Mouse (Mus musculus) midbrain, embryonic 16.5 days (tissue): ENCODE data around the gene Inpp5e. TPM values are rescaled to one million over a fixed set of nuclear protein-coding genes. Genes with fewer than 3 reads are reported as not detected.
"Not testable (repeated sequence)": the region's sequence is repeated elsewhere in the genome, so short reads cannot be mapped to it uniquely, and the experiment has no call there.

Experiments used
- ATAC-seq: fragments of 200-750 bp; cut with Nextera tagmentation; 2 replicates; pipeline ENCODE4 v1.8.0; 2017; ENCODE audit warnings: moderate TSS enrichment
- H3K27ac ChIP-seq: fragments of 300-500 bp; sonication (generic); 2 replicates; pipeline ENCODE4 v1.5.1; 2014; ENCODE audit warnings: mild to moderate bottlenecking, low read length, mixed read lengths
- H3K27me3 ChIP-seq: fragments of 300-500 bp; sonication (generic); 2 replicates; pipeline ENCODE4 v1.6.1; 2014; ENCODE audit warnings: low read depth, low read length, mixed read lengths; ENCODE audit not compliant: control insufficient read depth, insufficient read depth
- H3K36me3 ChIP-seq: fragments of 300-500 bp; sonication (generic); 2 replicates; pipeline ENCODE4 v1.6.1; 2014; ENCODE audit warnings: mild to moderate bottlenecking, low read length, moderate library complexity, mixed read lengths; ENCODE audit not compliant: control insufficient read depth, insufficient read depth
- H3K4me1 ChIP-seq: fragments of 300-500 bp; sonication (generic); 2 replicates; pipeline ENCODE4 v1.6.1; 2014; ENCODE audit warnings: mild to moderate bottlenecking, low read length, mixed read lengths; ENCODE audit not compliant: control insufficient read depth, insufficient read depth
- H3K4me2 ChIP-seq: fragments of 300-500 bp; sonication (generic); 2 replicates; pipeline ENCODE4 v1.6.1; 2014; ENCODE audit warnings: mild to moderate bottlenecking, low read length, mixed read lengths
- H3K4me3 ChIP-seq: fragments of 300-500 bp; sonication (generic); 2 replicates; pipeline ENCODE4 v1.5.1; 2014; ENCODE audit warnings: low read depth, mild to moderate bottlenecking, low read length, moderate library complexity, mixed read lengths
- H3K9ac ChIP-seq: fragments of 300-500 bp; sonication (generic); 2 replicates; pipeline ENCODE4 v1.6.1; 2014; ENCODE audit warnings: low read depth, low read length, mixed read lengths
- H3K9me3 ChIP-seq: fragments of 300-500 bp; sonication (generic); replicated peaks from 2 replicates; pipeline ENCODE4 v1.6.1; 2014; ENCODE audit warnings: mild to moderate bottlenecking, low read length, mixed read lengths; ENCODE audit not compliant: control insufficient read depth, poor library complexity, severe bottlenecking
- WGBS: fragments of 180-500 bp; shearing (Covaris S2); extraction: QIAGEN DNeasy Blood & Tissue Kit; methylation state at CpG from one replicate; pipeline ENCODE4 v1.1.7; 2014; 5-methylcytosine and 5-hydroxymethylcytosine counted together
- polyA plus RNA-seq: library from polyadenylated mRNA; unstranded; fragments of >200 nt; fragmentation: Nextera tagmentation; extraction: Ambion mirVana; gene quantifications from 2 replicates; pipeline ENCODE4 v1.2.1, GENCODE M21; 2015

Gene Inpp5e
- polyA plus RNA-seq, 1 experiment from 2014 or later, result 26.9 TPM

GRCm38 (mm10) chr2:26388682-26389153, 20.3 kb downstream of the Inpp5e start:
- under 1% methylated on average over 43 of the region's 45 CpGs for WGBS
- ATAC-seq, result peak; percentile 63

GRCm38 (mm10) chr2:26387713-26388112, 21.3 kb downstream of the Inpp5e start:
- no peaks in the 10 kb centered on the region for H3K9me3 ChIP-seq
- no peak overlapping the region for H3K27ac ChIP-seq
- no peak overlapping the region for H3K9ac ChIP-seq
- WGBS, result 93% methylated on average over 3 of the region's 3 CpGs
- H3K4me2 ChIP-seq, result no peak overlapping the region
- H3K36me3 ChIP-seq, result peaks cover 48% of the 10 kb centered on the region
- no peaks in the 10 kb centered on the region for H3K27me3 ChIP-seq
- peaks cover 19% of the 10 kb centered on the region for H3K4me1 ChIP-seq
- no peak overlapping the region for H3K4me3 ChIP-seq
- ATAC-seq, result no peak

More at GRCm38 (mm10) chr2:26388682-26389153, 20.3 kb downstream of the Inpp5e start:
- no peaks in the 10 kb centered on the region for H3K27me3 ChIP-seq
- H3K9ac ChIP-seq, result peak overlapping the region; percentile 87
- peaks cover 19% of the 10 kb centered on the region for H3K4me1 ChIP-seq
- peak overlapping the region; percentile 82 for H3K4me3 ChIP-seq
- H3K36me3 ChIP-seq, result peaks cover 39% of the 10 kb centered on the region
- peak overlapping the region; percentile 68 for H3K27ac ChIP-seq
- H3K9me3 ChIP-seq, result no peaks in the 10 kb centered on the region
- peak overlapping the region; percentile 89 for H3K4me2 ChIP-seq

GRCm38 (mm10) chr2:26380871-26381270, 28.1 kb downstream of the Inpp5e start:
- Histone ChIP-seq H3K27ac (peak overlapping the region; percentile 70; the same call in 1 of the 2 replicates), H3K4me1 (peaks cover 18% of the 10 kb centered on the region), H3K36me3 (peaks cover 46% of the 10 kb centered on the region), H3K9ac (peak overlapping the region; percentile 86), H3K4me3 (peak overlapping the region; percentile 87), H3K4me2 (peak overlapping the region; percentile 95)
- H3K27me3 ChIP-seq, H3K9me3 ChIP-seq, ATAC-seq: not testable (repeated sequence)
- 30% methylated on average over 6 of the region's 6 CpGs for WGBS

- Histone ChIP-seq H3K4me2 (peak within 1 kb of the TSS; percentile 95), H3K27ac (peak within 1 kb of the TSS; percentile 70), H3K9ac (peak within 1 kb of the TSS; percentile 86), H3K27me3 (no peaks in the 10 kb centered on the region), H3K4me3 (peak within 1 kb of the TSS; percentile 87), H3K4me1 (peaks cover 18% of the 10 kb centered on the region), H3K36me3 (peaks cover 41% of the 10 kb centered on the region), H3K9me3 (no peaks in the 10 kb centered on the region)
- under 1% methylated on average over 38 of the region's 38 CpGs for WGBS
- peak; percentile 98 for ATAC-seq
Measured at GRCm38 (mm10) chr2:26380131-26380771, 28.8 kb downstream of the Inpp5e start, which contains the start of gene Snapc4. TSS of gene Snapc4 (minus strand) at chr2:26380653.

GRCm38 (mm10) chr2:26372396-26372795, 36.6 kb downstream of the Inpp5e start:
- no peaks in the 10 kb centered on the region for H3K27me3 ChIP-seq
- peaks cover 61% of the 10 kb centered on the region for H3K36me3 ChIP-seq
- no peaks in the 10 kb centered on the region for H3K4me1 ChIP-seq
- H3K9ac ChIP-seq, result no peak overlapping the region
- H3K4me3 ChIP-seq, result no peak overlapping the region
- 95% methylated on average over 8 of the region's 8 CpGs for WGBS
- ATAC-seq, result no peak
- no peak overlapping the region for H3K27ac ChIP-seq
- no peak overlapping the region for H3K4me2 ChIP-seq
- H3K9me3 ChIP-seq, result no peaks in the 10 kb centered on the region

GRCm38 (mm10) chr2:26368572-26368971, 40.4 kb downstream of the Inpp5e start:
- no peak overlapping the region for H3K9ac ChIP-seq
- no peaks in the 10 kb centered on the region for H3K27me3 ChIP-seq
- ATAC-seq, result no peak
- H3K9me3 ChIP-seq, result no peaks in the 10 kb centered on the region
- no peak overlapping the region for H3K27ac ChIP-seq
- 96% methylated on average over 1 of the region's 1 CpGs for WGBS
- H3K4me3 ChIP-seq, result no peak overlapping the region
- no peak overlapping the region for H3K4me2 ChIP-seq
- H3K4me1 ChIP-seq, result no peaks in the 10 kb centered on the region
- peaks cover 60% of the 10 kb centered on the region for H3K36me3 ChIP-seq

- Histone ChIP-seq H3K9me3 (no peaks in the 10 kb centered on the region), H3K4me1 (no peaks in the 10 kb centered on the region), H3K27me3 (no peaks in the 10 kb centered on the region), H3K9ac (no peak overlapping the region), H3K4me2 (no peak overlapping the region), H3K4me3 (no peak overlapping the region), H3K36me3 (peaks cover 57% of the 10 kb centered on the region), H3K27ac (no peak overlapping the region)
- no peak for ATAC-seq
- 91% methylated on average over 6 of the region's 6 CpGs for WGBS
Measured at GRCm38 (mm10) chr2:26367911-26368310, 41.1 kb downstream of the Inpp5e start.

- H3K9ac ChIP-seq, result no peak overlapping the region
- no peak overlapping the region for H3K4me2 ChIP-seq
- H3K27ac ChIP-seq, result no peak overlapping the region
- no peaks in the 10 kb centered on the region for H3K4me1 ChIP-seq
- peaks cover 45% of the 10 kb centered on the region for H3K36me3 ChIP-seq
- H3K4me3 ChIP-seq, result no peak overlapping the region
- H3K27me3 ChIP-seq, result no peaks in the 10 kb centered on the region
- 88% methylated on average over 10 of the region's 10 CpGs for WGBS
- H3K9me3 ChIP-seq, result no peaks in the 10 kb centered on the region
- no peak for ATAC-seq
Measured at GRCm38 (mm10) chr2:26364738-26365465, 44.1 kb downstream of the Inpp5e start.

GRCm38 (mm10) chr2:26363481-26363880, 45.5 kb downstream of the Inpp5e start:
- H3K27me3 ChIP-seq, result no peaks in the 10 kb centered on the region
- H3K9ac ChIP-seq, result no peak overlapping the region
- ATAC-seq, result no peak
- H3K4me1 ChIP-seq, result no peaks in the 10 kb centered on the region
- H3K4me3 ChIP-seq, result no peak overlapping the region
- H3K9me3 ChIP-seq, result no peaks in the 10 kb centered on the region
- H3K4me2 ChIP-seq, result no peak overlapping the region
- 95% methylated on average over 5 of the region's 5 CpGs for WGBS
- peaks cover 35% of the 10 kb centered on the region for H3K36me3 ChIP-seq
- no peak overlapping the region for H3K27ac ChIP-seq
